Mouse (Mus musculus) heart, postnatal 0 days (tissue): Measurements from ENCODE around the gene Heatr5b.

Experiments
- CTCF ChIP-seq: IDR thresholded peaks from 2 replicates; pipeline ENCODE4 v1.5.1; 2016; ENCODE audit warnings: antibody characterized with exemption, control low read depth, low read depth
- EP300 ChIP-seq: IDR thresholded peaks from 2 replicates; pipeline ENCODE4 v1.6.1; 2016; ENCODE audit warnings: antibody characterized with exemption, low read depth

DNA sequence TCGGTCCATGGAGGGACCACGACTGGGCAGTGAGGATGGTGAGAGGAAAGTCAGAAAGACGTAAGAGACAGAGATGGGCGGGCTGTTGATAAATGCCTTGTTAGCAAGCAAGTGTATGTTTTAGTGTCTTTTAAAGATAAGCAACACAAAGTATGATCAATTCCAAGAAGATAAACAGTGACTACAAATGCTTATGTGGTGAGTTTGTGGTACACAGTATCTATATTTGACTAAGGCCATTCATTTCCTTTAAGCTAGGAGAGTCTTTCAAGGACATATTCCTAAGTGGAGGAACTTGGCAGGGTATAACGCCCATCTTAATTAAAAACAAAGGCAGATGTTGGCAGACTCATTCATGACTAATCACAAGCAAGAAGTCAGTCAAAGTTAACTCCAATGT, 40.8 kb downstream of the Heatr5b start:
- TF ChIP-seq CTCF = no peak
- no peak for TF ChIP-seq EP300
